17 mouse cellular contexts compared by ENCODE assay signal in the genomic region with DNA sequence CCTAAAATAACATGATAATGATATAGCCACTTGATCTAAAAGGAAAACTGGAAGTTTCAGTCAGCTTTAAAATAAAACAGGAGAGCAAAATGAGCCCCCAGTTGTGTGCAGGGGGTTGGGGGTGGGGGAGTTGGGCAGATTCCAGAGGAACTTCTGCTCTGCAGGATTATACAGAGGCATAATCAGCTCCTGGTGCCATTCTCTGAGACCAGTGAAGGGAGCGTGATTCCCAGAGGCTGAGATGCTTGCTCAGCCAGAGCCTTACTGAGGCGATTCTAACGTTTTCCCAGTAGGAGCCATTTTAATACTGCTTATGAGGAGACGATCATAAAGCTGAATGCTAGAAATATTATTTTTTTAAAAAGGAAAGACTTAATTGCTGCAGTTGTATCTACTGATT.
A peak's percentile ranks its signal among the peaks of the same experiment; 100 is the strongest.
DNase-seq lines count a peak whose midpoint lies in the region.
"Had no signal": no experiment of that assay in that cellular context is flagged by ENCODE, and none has a peak within 500 bp of the region (broad histone marks: within the 10 kb centered on the region; RNA-seq: fewer than 3 reads in every experiment).

No protein-coding gene starts in this region.

- peaks cover 10% of the 10 kb centered on the region for H3K4me1 ChIP-seq in forebrain, embryonic 10.5 days
- H3K4me1 ChIP-seq in limb, embryonic 10.5 days: peaks cover 31% of the 10 kb centered on the region
- H3K4me1 ChIP-seq: embryonic facial prominence, embryonic 15.5 days; hindbrain, embryonic 12.5 days had no signal

- H3K9me3 ChIP-seq in forebrain, embryonic 10.5 days: no peaks in the 10 kb centered on the region
- H3K9me3 ChIP-seq in limb, embryonic 10.5 days (replicated peaks): no peaks in the 10 kb centered on the region
- H3K9me3 ChIP-seq: embryonic facial prominence, embryonic 15.5 days; hindbrain, embryonic 12.5 days; limb, embryonic 15.5 days had no signal

- no peak overlapping the region for H3K4me3 ChIP-seq in forebrain, embryonic 10.5 days
- H3K4me3 ChIP-seq in limb, embryonic 10.5 days: no peak overlapping the region
- H3K4me3 ChIP-seq: embryonic facial prominence, embryonic 15.5 days; hindbrain, embryonic 12.5 days; limb, embryonic 15.5 days; megakaryocyte, embryonic 14.5 days had no signal

- peak overlapping the region; percentile 44; the same call in 1 of the 2 replicates for H3K27ac ChIP-seq in forebrain, embryonic 10.5 days
- peak overlapping the region; percentile 58; the same call in 1 of the 2 replicates for H3K27ac ChIP-seq in limb, embryonic 10.5 days
- H3K27ac ChIP-seq: embryonic facial prominence, embryonic 15.5 days; hindbrain, embryonic 12.5 days; limb, embryonic 15.5 days had no signal

- peak; percentile 21 for DNase-seq in right cerebral cortex, postnatal 4 days
- no peak for DNase-seq in right cerebral cortex, adult 2 months (ENCODE audit: low spot score in 2 of 2)
- no peak for DNase-seq in forebrain, embryonic 10.5 days (ENCODE audit: extremely low spot score, low spot score)
- DNase-seq in limb, embryonic 10.5 days (ENCODE audit: low spot score): no peak
- no peak for DNase-seq in ovary, postnatal 36 days (ENCODE audit: low spot score)
- DNase-seq in right cerebral cortex, postnatal 25 days: no peak
- no peak for DNase-seq in urinary bladder, adult 2 months (ENCODE audit: low spot score)
- DNase-seq: adrenal gland, postnatal 25 days; cerebellum, postnatal 25 days; gastrocnemius, postnatal 10 days; liver, postnatal 0 days; lung, postnatal 14 days; right cerebral cortex, adult 18-20 months had no signal

- H3K36me3 ChIP-seq in forebrain, embryonic 10.5 days (replicated peaks): no peaks in the 10 kb centered on the region
- H3K36me3 ChIP-seq in limb, embryonic 10.5 days: no peaks in the 10 kb centered on the region
- H3K36me3 ChIP-seq: embryonic facial prominence, embryonic 15.5 days; hindbrain, embryonic 12.5 days; limb, embryonic 15.5 days had no signal

- WGBS in forebrain, embryonic 10.5 days: 29% methylated on average over 4 of the region's 4 CpGs
- 67% methylated on average over 4 of the region's 4 CpGs for WGBS in limb, embryonic 10.5 days

- no peaks in the 10 kb centered on the region for H3K27me3 ChIP-seq in forebrain, embryonic 10.5 days (ENCODE audit: poor library complexity, severe bottlenecking)
- H3K27me3 ChIP-seq in limb, embryonic 10.5 days (ENCODE audit: low read depth, poor library complexity, severe bottlenecking): no peaks in the 10 kb centered on the region
- H3K27me3 ChIP-seq: embryonic facial prominence, embryonic 15.5 days; hindbrain, embryonic 12.5 days; limb, embryonic 15.5 days; megakaryocyte, embryonic 14.5 days had no signal
